Mouse (Mus musculus) cerebellum, postnatal 36 days (tissue): ENCODE data around the gene Nfia.

Source experiments
- DNase-seq, 2 experiments: peaks; one replicate each; pipeline ENCODE4 v3.0.0; 2021 to 2022; ENCODE audit warnings: mixed read lengths in 2 of 2

The Nfia gene

GRCm38 (mm10) chr4:97783073-97783879 is 10.7 kb downstream of the Nfia start:
- DNase-seq = peak in 1 of 2 experiments; percentile 55

GRCm38 (mm10) chr4:97784236-97784635 is 11.7 kb downstream of the Nfia start:
- DNase-seq = no peak

GRCm38 (mm10) chr4:97785547-97786271 is 13.2 kb downstream of the Nfia start:
- DNase-seq = no peak

GRCm38 (mm10) chr4:97786571-97786970 is 14.0 kb downstream of the Nfia start:
- no peak for DNase-seq

GRCm38 (mm10) chr4:97787515-97787914 is 15.0 kb downstream of the Nfia start:
- peak; percentile 48 to 70 for DNase-seq

GRCm38 (mm10) chr4:97788537-97788936 is 16.0 kb downstream of the Nfia start:
- no peak for DNase-seq

- no peak for DNase-seq
These were observed 21.4 kb downstream of the Nfia start for GRCm38 (mm10) chr4:97793931-97794330.

GRCm38 (mm10) chr4:97794865-97795264 is 22.3 kb downstream of the Nfia start:
- no peak for DNase-seq

- DNase-seq = no peak
These were observed 23.4 kb downstream of the Nfia start for GRCm38 (mm10) chr4:97795957-97796356.

- no peak for DNase-seq
These were observed 24.0 kb downstream of the Nfia start for GRCm38 (mm10) chr4:97796505-97796904.

GRCm38 (mm10) chr4:97803791-97804190 is 31.3 kb downstream of the Nfia start:
- no peak for DNase-seq

GRCm38 (mm10) chr4:97804638-97805037 is 32.1 kb downstream of the Nfia start:
- no peak for DNase-seq

- no peak for DNase-seq
These were observed 32.7 kb downstream of the Nfia start for GRCm38 (mm10) chr4:97805255-97805654.

GRCm38 (mm10) chr4:97805896-97806808 is 33.6 kb downstream of the Nfia start:
- no peak for DNase-seq

GRCm38 (mm10) chr4:97806924-97807323 is 34.4 kb downstream of the Nfia start:
- DNase-seq = no peak

- DNase-seq = no peak
These were observed 36.4 kb downstream of the Nfia start for GRCm38 (mm10) chr4:97808885-97809284.

GRCm38 (mm10) chr4:97809582-97810295 is 37.2 kb downstream of the Nfia start:
- DNase-seq = no peak

- DNase-seq = no peak
These were observed 37.9 kb downstream of the Nfia start for GRCm38 (mm10) chr4:97810348-97810939.

GRCm38 (mm10) chr4:97813035-97813434 is 40.5 kb downstream of the Nfia start:
- DNase-seq = no peak

- no peak for DNase-seq
These were observed 41.5 kb downstream of the Nfia start for GRCm38 (mm10) chr4:97813996-97814395.

- no peak for DNase-seq
These were observed 42.0 kb downstream of the Nfia start for GRCm38 (mm10) chr4:97814515-97814914.

- no peak for DNase-seq
These were observed 43.5 kb downstream of the Nfia start for GRCm38 (mm10) chr4:97816001-97816400.
